Mouse (Mus musculus) megakaryocyte-erythroid progenitor cell, adult 5-6 weeks (primary cell): Measurements from ENCODE around the gene Zfp59. TPM values are rescaled to one million over a fixed set of nuclear protein-coding genes. Genes with fewer than 3 reads are reported as not detected.
"Not testable (repeated sequence)": the region's sequence is repeated elsewhere in the genome, so short reads cannot be mapped to it uniquely, and the experiment has no call there.

Source experiments
- ATAC-seq: replicated peaks from 2 replicates; pipeline ENCODE4 v1.8.0; 2016; ENCODE audit warnings: mild to moderate bottlenecking, inconsistent platforms; ENCODE audit not compliant: severe bottlenecking, poor library complexity, low FRiP score, low TSS enrichment
- total RNA-seq, 2 experiments: library from RNA; stranded (forward) in 1 of 2; stranded (reverse) in 1 of 2; fragments of 200-1000, 215-1000 nt in 1 of 2; fragments of >200 nt in 1 of 2; fragmentation: Nextera tagmentation in 1 of 2; gene quantifications; 2 replicates each; pipeline ENCODE4 v1.2.3; 2014 to 2017

Gene Zfp59
- total RNA-seq (2014; fragmentation: Nextera tagmentation) (4.9 and 8.0 TPM in 2 replicates), total RNA-seq (2017) (6.8 and 10.0 TPM in 2 replicates)

GRCm38 (mm10) chr7:27838323-27839249, at the start of gene Zfp59:
Gene Zfp59 (plus strand): TSS chr7:27838607.
- peak; percentile 97 for ATAC-seq

- no peak for ATAC-seq
These were observed 49.1 kb upstream of the Zfp59 start for GRCm38 (mm10) chr7:27789306-27789705.

GRCm38 (mm10) chr7:27793865-27794264, 44.5 kb upstream of the Zfp59 start:
- ATAC-seq: not testable (repeated sequence)

GRCm38 (mm10) chr7:27794566-27794965, 43.8 kb upstream of the Zfp59 start:
- ATAC-seq: no peak

GRCm38 (mm10) chr7:27797906-27798811, 40.2 kb upstream of the Zfp59 start:
- ATAC-seq: no peak

GRCm38 (mm10) chr7:27801137-27801536, 37.3 kb upstream of the Zfp59 start:
- no peak for ATAC-seq

- ATAC-seq: no peak
These were observed 35.4 kb upstream of the Zfp59 start for GRCm38 (mm10) chr7:27802986-27803385.

GRCm38 (mm10) chr7:27804297-27805030, 33.9 kb upstream of the Zfp59 start:
- peak; percentile 91 for ATAC-seq

- not testable (repeated sequence) for ATAC-seq
These were observed 31.5 kb upstream of the Zfp59 start, which contains the start of gene Zfp626 for GRCm38 (mm10) chr7:27806896-27807295. Gene Zfp626 (plus strand): TSS chr7:27807196.

GRCm38 (mm10) chr7:27807305-27807704, 31.1 kb upstream of the Zfp59 start:
- not testable (repeated sequence) for ATAC-seq

- no peak for ATAC-seq
These were observed 19.8 kb upstream of the Zfp59 start for GRCm38 (mm10) chr7:27818526-27819110.

GRCm38 (mm10) chr7:27822611-27823010, 15.8 kb upstream of the Zfp59 start:
- no peak for ATAC-seq

GRCm38 (mm10) chr7:27834131-27834530, 4.3 kb upstream of the Zfp59 start:
- no peak for ATAC-seq

GRCm38 (mm10) chr7:27837896-27838295, 511 bp upstream of the Zfp59 start:
- ATAC-seq: 0 out of 2 replicates have a peak, but pooled peaks have one; percentile 35

GRCm38 (mm10) chr7:27839596-27839995, 1.2 kb downstream of the Zfp59 start:
- ATAC-seq: no peak

- no peak for ATAC-seq
These were observed 1.7 kb downstream of the Zfp59 start for GRCm38 (mm10) chr7:27840104-27840503.

- ATAC-seq: no peak
These were observed 18.8 kb downstream of the Zfp59 start, which contains the start of gene Zfp607a for GRCm38 (mm10) chr7:27857227-27857626. Gene Zfp607a (plus strand): TSS chr7:27857527.

GRCm38 (mm10) chr7:27859301-27860251, 21.2 kb downstream of the Zfp59 start:
- ATAC-seq: peak; percentile 68
